Mouse (Mus musculus): ENCODE results near the gene Gbf1. TPM values are rescaled to one million over a fixed set of nuclear protein-coding genes. Genes with fewer than 3 reads are reported as not detected.
"Not testable (repeated sequence)": the region's sequence is repeated elsewhere in the genome, so short reads cannot be mapped to it uniquely, and the experiment has no call there.

The Gbf1 gene
- total and polyA plus RNA-seq, 3 experiments = 8.6 to 26.1 (median 18.7) TPM

- Histone ChIP-seq H3K4me2 (ENCODE audit: insufficient read depth, low read depth, poor library complexity, severe bottlenecking) (peak overlapping the region; percentile 87; the same call in 1 of the 2 replicates), H3K36me3 (replicated peaks in 1 of 2; ENCODE audit: control insufficient read depth in 1 of 2, insufficient read depth in 1 of 2, low read length in 1 of 2) (no peaks in the 10 kb centered on the region), H3K27ac (ENCODE audit: insufficient read depth, low read depth) (no peak overlapping the region), H3K4me3 (replicated peaks in 1 of 3; ENCODE audit: low read depth in 2 of 3, low read length in 2 of 3, poor library complexity in 1 of 3) (no peak overlapping the region), H3K9me3 (replicated peaks; ENCODE audit: low read length) (peaks cover 3% of the 10 kb centered on the region), H3K4me1 (ENCODE audit: control insufficient read depth in 1 of 2, insufficient read depth in 2 of 2) (peaks cover 5 to 24% of the 10 kb centered on the region in 2 experiments), H3K27me3 (replicated peaks) (peaks cover 67% of the 10 kb centered on the region), H3K9ac (ENCODE audit: insufficient read depth, low read depth) (no peak overlapping the region), H3K79me2 (replicated peaks; ENCODE audit: control insufficient read depth, extremely low read depth, insufficient read depth, poor library complexity, severe bottlenecking) (peaks cover 13% of the 10 kb centered on the region)
- no peak for TF ChIP-seq ZKSCAN1 (IDR thresholded peaks at IDR 0.05; ENCODE audit: borderline replicate concordance, low read depth, low read length)
- TF ChIP-seq SMC3 (IDR thresholded peaks at IDR 0.05; ENCODE audit: low read depth, low read length) = no peak
- TF ChIP-seq NRF1 (IDR thresholded peaks at IDR 0.05; ENCODE audit: low read depth, low read length) = no peak
- no peak for TF ChIP-seq ZC3H11A (IDR thresholded peaks at IDR 0.05; ENCODE audit: low read depth, low read length)
- DNase-seq (ENCODE audit: extremely low read depth) = no peak
- dilution Hi-C loops (cut with MboI; ENCODE audit: extremely low pct_ligation_motif_present, extremely low pct_unique_long_range_greater_than_20kb, low sequenced_read_pairs) = no loop called here
- in situ Hi-C loops (cut with MboI; ENCODE audit: low pct_ligation_motif_present, low pct_unique_long_range_greater_than_20kb, low sequenced_read_pairs) = no loop called here
These were observed 3.2 kb upstream of the Gbf1 start for GRCm38 (mm10) chr19:46149091-46149490.

GRCm38 (mm10) chr19:46165950-46166349 lies 13.6 kb downstream of the Gbf1 start:
- no peaks in the 10 kb centered on the region for H3K27me3 ChIP-seq (replicated peaks)
- dilution Hi-C loops (cut with MboI; ENCODE audit: extremely low pct_ligation_motif_present, extremely low pct_unique_long_range_greater_than_20kb, low sequenced_read_pairs) (no loop called here), in situ Hi-C loops (cut with MboI; ENCODE audit: low pct_ligation_motif_present, low pct_unique_long_range_greater_than_20kb, low sequenced_read_pairs) (no loop called here)

GRCm38 (mm10) chr19:46167169-46167568 lies 14.9 kb downstream of the Gbf1 start:
- DNase-seq (ENCODE audit: extremely low read depth); H3K4me2 ChIP-seq (ENCODE audit: insufficient read depth, low read depth, poor library complexity, severe bottlenecking); H3K27ac ChIP-seq (ENCODE audit: insufficient read depth, low read depth); in situ Hi-C loops (cut with MboI; ENCODE audit: low pct_ligation_motif_present, low pct_unique_long_range_greater_than_20kb, low sequenced_read_pairs); H3K4me1 ChIP-seq (ENCODE audit: control insufficient read depth in 1 of 2, insufficient read depth in 2 of 2); H3K9me3 ChIP-seq (replicated peaks; ENCODE audit: low read length); dilution Hi-C loops (cut with MboI; ENCODE audit: extremely low pct_ligation_motif_present, extremely low pct_unique_long_range_greater_than_20kb, low sequenced_read_pairs); H3K27me3 ChIP-seq (replicated peaks); H3K9ac ChIP-seq (ENCODE audit: insufficient read depth, low read depth); H3K79me2 ChIP-seq (replicated peaks; ENCODE audit: control insufficient read depth, extremely low read depth, insufficient read depth, poor library complexity, severe bottlenecking); H3K4me3 ChIP-seq (replicated peaks in 1 of 3; ENCODE audit: low read depth in 2 of 3, low read length in 2 of 3, poor library complexity in 1 of 3): not testable (repeated sequence)
- peaks cover 33 to 69% of the 10 kb centered on the region in 2 experiments for H3K36me3 ChIP-seq (replicated peaks in 1 of 2; ENCODE audit: control insufficient read depth in 1 of 2, insufficient read depth in 1 of 2, low read length in 1 of 2)

More at GRCm38 (mm10) chr19:46165950-46166349, 13.6 kb downstream of the Gbf1 start:
- Histone ChIP-seq H3K4me1 (ENCODE audit: control insufficient read depth in 1 of 2, insufficient read depth in 2 of 2) (no peaks in the 10 kb centered on the region), H3K9ac (ENCODE audit: insufficient read depth, low read depth) (no peak overlapping the region), H3K79me2 (replicated peaks; ENCODE audit: control insufficient read depth, extremely low read depth, insufficient read depth, poor library complexity, severe bottlenecking) (peaks cover 7% of the 10 kb centered on the region; the same call in 1 of the 2 replicates), H3K4me3 (replicated peaks in 1 of 3; ENCODE audit: low read depth in 2 of 3, low read length in 2 of 3, poor library complexity in 1 of 3) (no peak overlapping the region), H3K9me3 (replicated peaks; ENCODE audit: low read length) (peaks cover under 1% of the 10 kb centered on the region), H3K36me3 (replicated peaks in 1 of 2; ENCODE audit: control insufficient read depth in 1 of 2, insufficient read depth in 1 of 2, low read length in 1 of 2) (peaks cover 26 to 58% of the 10 kb centered on the region in 2 experiments), H3K27ac (ENCODE audit: insufficient read depth, low read depth) (no peak overlapping the region), H3K4me2 (ENCODE audit: insufficient read depth, low read depth, poor library complexity, severe bottlenecking) (no peak overlapping the region)
- DNase-seq (ENCODE audit: extremely low read depth) = no peak
- no peak for TF ChIP-seq POLR2AphosphoS2 (IDR thresholded peaks at IDR 0.05; ENCODE audit: low read depth, low read length)
- no peak for TF ChIP-seq BHLHE40 (IDR thresholded peaks at IDR 0.05; ENCODE audit: low read depth, low read length)

GRCm38 (mm10) chr19:46169396-46169795 lies 17.1 kb downstream of the Gbf1 start:
- dilution Hi-C loops (cut with MboI; ENCODE audit: extremely low pct_ligation_motif_present, extremely low pct_unique_long_range_greater_than_20kb, low sequenced_read_pairs) = no loop called here
- in situ Hi-C loops (cut with MboI; ENCODE audit: low pct_ligation_motif_present, low pct_unique_long_range_greater_than_20kb, low sequenced_read_pairs) = no loop called here
- DNase-seq (ENCODE audit: extremely low read depth) = no peak

More at GRCm38 (mm10) chr19:46169396-46169795, 17.1 kb downstream of the Gbf1 start:
- TF ChIP-seq RCOR1 (conservative IDR thresholded peaks at IDR 0.05; ENCODE audit: low read depth, low read length) (no peak), MAFK (IDR thresholded peaks at IDR 0.05; ENCODE audit: insufficient replicate concordance, low read length) (peak; percentile 95)
- Histone ChIP-seq H3K36me3 (replicated peaks in 1 of 2; ENCODE audit: control insufficient read depth in 1 of 2, insufficient read depth in 1 of 2, low read length in 1 of 2) (peaks cover 31 to 64% of the 10 kb centered on the region in 2 experiments), H3K9me3 (replicated peaks; ENCODE audit: low read length) (no peaks in the 10 kb centered on the region), H3K9ac (ENCODE audit: insufficient read depth, low read depth) (no peak overlapping the region), H3K79me2 (replicated peaks; ENCODE audit: control insufficient read depth, extremely low read depth, insufficient read depth, poor library complexity, severe bottlenecking) (no peaks in the 10 kb centered on the region), H3K4me3 (replicated peaks in 1 of 3; ENCODE audit: low read depth in 2 of 3, low read length in 2 of 3, poor library complexity in 1 of 3) (no peak overlapping the region), H3K27me3 (replicated peaks) (no peaks in the 10 kb centered on the region), H3K4me1 (ENCODE audit: control insufficient read depth in 1 of 2, insufficient read depth in 2 of 2) (no peaks in the 10 kb centered on the region), H3K4me2 (ENCODE audit: insufficient read depth, low read depth, poor library complexity, severe bottlenecking) (no peak overlapping the region), H3K27ac (ENCODE audit: insufficient read depth, low read depth) (no peak overlapping the region)
